Mouse (Mus musculus): Measurements from ENCODE around the gene Ebpl. TPM values are rescaled to one million over a fixed set of nuclear protein-coding genes. Genes with fewer than 3 reads are reported as not detected.
A peak's percentile ranks its signal among the peaks of the same experiment; 100 is the strongest.

The Ebpl gene
- polyA plus RNA-seq, 1 experiment from 2014 or later, result 8.8 TPM

- 0 out of 2 replicates have a peak, but pooled peaks have one; percentile 36 for ATAC-seq
- Histone ChIP-seq H3K9ac (no peak overlapping the region), H3K36me3 (no peaks in the 10 kb centered on the region), H3K4me3 (replicated peaks) (no peak overlapping the region), H3K4me1 (replicated peaks) (no peaks in the 10 kb centered on the region), H3K4me2 (replicated peaks) (no peak overlapping the region), H3K27ac (no peak overlapping the region), H3K9me3 (no peaks in the 10 kb centered on the region), H3K27me3 (replicated peaks) (no peaks in the 10 kb centered on the region)
- 76% methylated on average over 4 of the region's 4 CpGs for WGBS
These were observed 39.0 kb downstream of the Ebpl start for GRCm38 (mm10) chr14:61321200-61321599.

GRCm38 (mm10) chr14:61320765-61321164 is 39.5 kb downstream of the Ebpl start:
- Histone ChIP-seq H3K36me3 (no peaks in the 10 kb centered on the region), H3K4me2 (replicated peaks) (no peak overlapping the region), H3K9ac (no peak overlapping the region), H3K4me1 (replicated peaks) (no peaks in the 10 kb centered on the region), H3K9me3 (no peaks in the 10 kb centered on the region), H3K4me3 (replicated peaks) (no peak overlapping the region), H3K27ac (no peak overlapping the region), H3K27me3 (replicated peaks) (no peaks in the 10 kb centered on the region)
- peak; percentile 75 for ATAC-seq
- 62% methylated on average over 1 of the region's 1 CpGs for WGBS

- Histone ChIP-seq H3K27ac (no peak overlapping the region), H3K9ac (no peak overlapping the region), H3K9me3 (no peaks in the 10 kb centered on the region), H3K4me1 (replicated peaks) (no peaks in the 10 kb centered on the region), H3K36me3 (no peaks in the 10 kb centered on the region), H3K27me3 (replicated peaks) (no peaks in the 10 kb centered on the region), H3K4me3 (replicated peaks) (no peak overlapping the region), H3K4me2 (replicated peaks) (no peak overlapping the region)
- WGBS, result 33% methylated on average over 4 of the region's 4 CpGs
- peak; percentile 51; the same call in 1 of the 2 replicates for ATAC-seq
These were observed 43.4 kb downstream of the Ebpl start for GRCm38 (mm10) chr14:61316861-61317260.

- no peak overlapping the region for H3K9ac ChIP-seq
- no peak for ATAC-seq
- H3K4me1 ChIP-seq (replicated peaks), result 0 out of 2 replicates have a peak, but pooled peaks cover 6% of the 10 kb centered on the region
- WGBS, result 71% methylated on average over 12 of the region's 12 CpGs
- no peaks in the 10 kb centered on the region for H3K9me3 ChIP-seq
- no peak overlapping the region for H3K4me3 ChIP-seq (replicated peaks)
- no peak overlapping the region for H3K27ac ChIP-seq
- no peaks in the 10 kb centered on the region for H3K27me3 ChIP-seq (replicated peaks)
- no peaks in the 10 kb centered on the region for H3K36me3 ChIP-seq
- H3K4me2 ChIP-seq (replicated peaks), result no peak overlapping the region
These were observed 49.3 kb downstream of the Ebpl start for GRCm38 (mm10) chr14:61310963-61311362.

GRCm38 (mm10) chr14:61310036-61310772 is 50.0 kb downstream of the Ebpl start:
- Histone ChIP-seq H3K4me2 (replicated peaks) (no peak overlapping the region), H3K27me3 (replicated peaks) (no peaks in the 10 kb centered on the region), H3K27ac (no peak overlapping the region), H3K9ac (no peak overlapping the region), H3K4me1 (replicated peaks) (0 out of 2 replicates have a peak, but pooled peaks cover 6% of the 10 kb centered on the region), H3K9me3 (no peaks in the 10 kb centered on the region), H3K36me3 (no peaks in the 10 kb centered on the region), H3K4me3 (replicated peaks) (no peak overlapping the region)
- ATAC-seq, result no peak
- 60% methylated on average over 7 of the region's 7 CpGs for WGBS

GRCm38 (mm10) chr14:61309593-61309992 is 50.6 kb downstream of the Ebpl start, which contains the start of gene Arl11:
Gene Arl11, plus strand, starts transcription at chr14:61309753.
- Histone ChIP-seq H3K27ac (no peak within 1 kb of the TSS), H3K4me3 (replicated peaks) (no peak within 1 kb of the TSS), H3K9me3 (no peaks in the 10 kb centered on the region), H3K27me3 (replicated peaks) (no peaks in the 10 kb centered on the region), H3K36me3 (no peaks in the 10 kb centered on the region), H3K9ac (no peak within 1 kb of the TSS), H3K4me2 (replicated peaks) (no peak within 1 kb of the TSS), H3K4me1 (replicated peaks) (0 out of 2 replicates have a peak, but pooled peaks cover 6% of the 10 kb centered on the region)
- ATAC-seq, result no peak
- 57% methylated on average over 6 of the region's 6 CpGs for WGBS

- H3K27me3 ChIP-seq (replicated peaks), result no peaks in the 10 kb centered on the region
These were observed 56.1 kb downstream of the Ebpl start for GRCm38 (mm10) chr14:61303969-61304609.

GRCm38 (mm10) chr14:61302428-61302827 is 57.8 kb downstream of the Ebpl start:
- Histone ChIP-seq H3K9ac (no peak overlapping the region), H3K27me3 (replicated peaks) (no peaks in the 10 kb centered on the region), H3K4me2 (replicated peaks) (no peak overlapping the region), H3K36me3 (no peaks in the 10 kb centered on the region), H3K4me1 (replicated peaks) (no peaks in the 10 kb centered on the region), H3K9me3 (no peaks in the 10 kb centered on the region), H3K27ac (no peak overlapping the region), H3K4me3 (replicated peaks) (no peak overlapping the region)
- ATAC-seq, result no peak
- WGBS, result 72% methylated on average over 2 of the region's 2 CpGs

More at GRCm38 (mm10) chr14:61303969-61304609, 56.1 kb downstream of the Ebpl start:
- Histone ChIP-seq H3K9me3 (no peaks in the 10 kb centered on the region), H3K36me3 (no peaks in the 10 kb centered on the region), H3K4me1 (replicated peaks) (no peaks in the 10 kb centered on the region), H3K4me3 (replicated peaks) (no peak overlapping the region), H3K9ac (no peak overlapping the region), H3K27ac (no peak overlapping the region), H3K4me2 (replicated peaks) (no peak overlapping the region)
- 47% methylated on average over 4 of the region's 4 CpGs for WGBS
- no peak for ATAC-seq

- no peak for ATAC-seq
- no peak overlapping the region for H3K4me3 ChIP-seq (replicated peaks)
- no peak overlapping the region for H3K4me2 ChIP-seq (replicated peaks)
- 70% methylated on average over 2 of the region's 2 CpGs for WGBS
- H3K27ac ChIP-seq, result no peak overlapping the region
- no peak overlapping the region for H3K9ac ChIP-seq
- H3K27me3 ChIP-seq (replicated peaks), result no peaks in the 10 kb centered on the region
- H3K9me3 ChIP-seq, result no peaks in the 10 kb centered on the region
- H3K36me3 ChIP-seq, result no peaks in the 10 kb centered on the region
- no peaks in the 10 kb centered on the region for H3K4me1 ChIP-seq (replicated peaks)
These were observed 58.9 kb downstream of the Ebpl start for GRCm38 (mm10) chr14:61301323-61301722.

- Histone ChIP-seq H3K27ac (no peak overlapping the region), H3K9me3 (no peaks in the 10 kb centered on the region), H3K4me2 (replicated peaks) (no peak overlapping the region), H3K4me3 (replicated peaks) (no peak overlapping the region), H3K27me3 (replicated peaks) (no peaks in the 10 kb centered on the region), H3K36me3 (no peaks in the 10 kb centered on the region), H3K4me1 (replicated peaks) (no peaks in the 10 kb centered on the region), H3K9ac (no peak overlapping the region)
- no peak for ATAC-seq
- 82% methylated on average over 6 of the region's 6 CpGs for WGBS
These were observed 60.4 kb downstream of the Ebpl start for GRCm38 (mm10) chr14:61299810-61300209.

- Histone ChIP-seq H3K4me2 (replicated peaks) (no peak overlapping the region), H3K36me3 (no peaks in the 10 kb centered on the region), H3K9me3 (no peaks in the 10 kb centered on the region), H3K9ac (no peak overlapping the region), H3K4me1 (replicated peaks) (peaks cover 6% of the 10 kb centered on the region; the same call in 1 of the 2 replicates), H3K27ac (no peak overlapping the region), H3K4me3 (replicated peaks) (no peak overlapping the region), H3K27me3 (replicated peaks) (no peaks in the 10 kb centered on the region)
- 20% methylated on average over 6 of the region's 6 CpGs for WGBS
- ATAC-seq, result no peak
These were observed 65.5 kb downstream of the Ebpl start for GRCm38 (mm10) chr14:61294738-61295079.

- 56% methylated on average over 16 of the region's 16 CpGs for WGBS
- Histone ChIP-seq H3K27ac (no peak overlapping the region), H3K4me2 (replicated peaks) (no peak overlapping the region), H3K9me3 (no peaks in the 10 kb centered on the region), H3K4me1 (replicated peaks) (peaks cover 6% of the 10 kb centered on the region; the same call in 1 of the 2 replicates), H3K36me3 (no peaks in the 10 kb centered on the region), H3K27me3 (replicated peaks) (no peaks in the 10 kb centered on the region), H3K4me3 (replicated peaks) (no peak overlapping the region), H3K9ac (no peak overlapping the region)
- ATAC-seq, result no peak
These were observed 66.1 kb downstream of the Ebpl start for GRCm38 (mm10) chr14:61293884-61294737.

Data from intestine, embryonic 15.5 days (tissue).